Mouse (Mus musculus): ENCODE measurements around the gene Arf1. TPM values are rescaled to one million over a fixed set of nuclear protein-coding genes. Genes with fewer than 3 reads are reported as not detected.

Arf1 gene
- 100 to 1,000 TPM; 222 to 228 TPM for total RNA-seq (2021)
- long read RNA-seq, experiment 1, transcript Arf1-201 (5 exons, 1,800 nt) = major isoform, 237 of 284 reads
- long read RNA-seq, experiment 1, transcript Arf1-202 (5 exons, 1,991 nt) = minor isoform, 17 of 284 reads
- long read RNA-seq, experiment 1, partial matches to known transcripts = 14 of 284 reads
- long read RNA-seq, experiment 1, other reads (novel, unspliced or antisense) = 16 of 284 reads
- long read RNA-seq, experiment 2, transcript Arf1-202 (5 exons, 1,991 nt) = minor isoform, 14 of 274 reads
- long read RNA-seq, experiment 2, transcript Arf1-201 (5 exons, 1,800 nt) = major isoform, 233 of 274 reads
- long read RNA-seq, experiment 2, partial matches to known transcripts = 15 of 274 reads
- long read RNA-seq, experiment 2, other reads (novel, unspliced or antisense) = 12 of 274 reads

DNA sequence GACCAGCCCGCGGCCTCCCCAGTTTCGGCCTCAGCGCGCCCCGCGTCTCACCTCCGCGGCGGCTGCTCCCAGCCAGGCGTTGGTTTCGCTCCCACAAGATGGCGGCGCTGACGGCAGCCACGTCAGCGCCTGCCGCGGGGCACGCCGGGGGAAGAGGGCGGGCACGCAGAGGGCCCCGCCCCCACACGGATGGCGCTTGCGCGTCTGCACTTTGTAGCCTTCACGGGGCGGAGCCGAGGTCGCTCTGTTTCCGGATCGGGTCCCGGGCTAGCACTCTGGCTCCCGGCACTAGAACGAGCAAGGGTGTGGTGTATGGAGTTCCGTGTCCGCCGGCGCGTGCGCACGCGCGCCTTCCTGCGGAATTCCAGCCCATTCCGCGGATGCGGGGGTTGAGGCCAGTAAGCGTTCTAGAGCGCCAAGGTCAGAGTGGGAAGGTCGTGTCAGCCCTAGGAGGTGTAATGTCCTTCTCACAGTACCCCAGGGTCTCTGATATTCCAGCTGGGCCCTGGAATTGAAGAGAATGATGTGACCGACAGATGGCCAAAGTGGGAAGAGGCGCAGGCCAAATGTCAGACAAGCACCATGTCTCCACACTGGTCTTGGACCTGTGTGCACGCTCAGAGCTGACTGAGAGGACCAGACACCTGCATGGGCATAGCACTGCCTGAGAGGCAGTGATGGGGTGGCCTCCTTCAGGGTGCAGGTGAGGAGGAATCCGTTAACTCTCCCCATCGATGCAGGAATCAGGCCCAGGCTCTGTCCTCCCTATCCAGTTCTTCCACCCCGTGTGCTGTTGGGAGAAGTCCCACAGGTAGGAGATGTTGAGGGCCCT is at the start of gene Arf1:
Arf1 (minus strand) TSS at position 149 of the 832 bp plus-strand sequence.
- peak; percentile 97 for DNase-seq

DNA sequence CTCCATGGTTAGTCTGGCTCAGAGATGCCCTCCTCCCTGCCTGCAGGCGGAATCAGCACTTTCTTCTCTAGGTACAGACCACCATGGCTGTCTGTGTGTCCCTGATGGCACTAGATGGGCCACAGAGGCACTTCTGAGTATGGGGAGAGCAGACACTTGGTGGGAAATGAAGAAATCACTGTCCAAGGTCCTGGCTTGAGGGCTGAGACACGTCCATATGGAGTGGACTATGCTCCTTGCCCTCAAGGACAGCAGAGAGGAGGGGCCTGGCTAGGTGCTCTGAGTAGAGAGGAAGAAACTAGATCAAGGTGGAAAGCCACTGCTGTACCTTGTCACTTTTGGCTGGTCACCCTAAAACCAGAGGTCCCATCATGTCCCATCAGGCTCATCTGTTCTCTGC is 48.8 kb upstream of the Arf1 start:
- DNase-seq = no peak

DNA sequence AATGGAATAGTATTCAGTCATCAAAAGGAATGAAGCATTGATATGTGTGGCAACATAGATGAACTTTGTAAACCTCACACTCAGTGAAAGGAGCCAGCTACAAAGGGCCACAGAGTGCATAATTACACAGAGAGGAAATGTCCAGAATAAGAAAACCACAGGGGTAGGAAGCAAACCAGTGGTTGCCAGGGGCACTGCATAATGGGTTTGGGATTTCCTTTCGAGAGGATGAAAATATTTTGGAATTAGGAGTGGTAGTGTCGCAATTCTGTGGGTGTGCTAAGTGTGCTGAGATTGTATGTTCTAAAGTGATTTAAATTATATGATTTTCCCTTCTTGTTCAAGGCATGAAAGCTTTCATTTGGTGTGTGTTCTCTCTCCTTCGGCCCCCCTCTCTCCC is 46.1 kb upstream of the Arf1 start:
- no peak for DNase-seq

DNA sequence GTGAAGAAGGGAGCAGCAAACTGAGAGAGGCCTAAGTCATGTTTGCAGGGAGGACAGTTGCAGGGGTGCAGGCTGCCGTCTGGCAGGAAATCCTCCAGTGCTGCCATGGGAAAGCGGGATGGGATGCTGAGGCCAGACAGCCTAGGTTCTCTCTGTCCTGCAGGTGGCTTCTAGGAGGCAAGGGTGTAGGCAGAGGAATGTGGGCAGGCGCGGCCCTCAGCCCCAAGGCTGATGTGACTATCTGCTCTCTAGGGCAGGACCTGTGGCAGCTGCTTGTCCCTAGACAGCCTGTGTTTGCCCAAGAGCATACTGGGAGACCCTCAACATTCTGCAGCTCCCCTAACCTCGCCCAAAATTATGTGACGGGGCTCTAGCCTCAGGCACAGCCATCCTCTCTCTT is 38.7 kb upstream of the Arf1 start:
- DNase-seq = no peak

DNA sequence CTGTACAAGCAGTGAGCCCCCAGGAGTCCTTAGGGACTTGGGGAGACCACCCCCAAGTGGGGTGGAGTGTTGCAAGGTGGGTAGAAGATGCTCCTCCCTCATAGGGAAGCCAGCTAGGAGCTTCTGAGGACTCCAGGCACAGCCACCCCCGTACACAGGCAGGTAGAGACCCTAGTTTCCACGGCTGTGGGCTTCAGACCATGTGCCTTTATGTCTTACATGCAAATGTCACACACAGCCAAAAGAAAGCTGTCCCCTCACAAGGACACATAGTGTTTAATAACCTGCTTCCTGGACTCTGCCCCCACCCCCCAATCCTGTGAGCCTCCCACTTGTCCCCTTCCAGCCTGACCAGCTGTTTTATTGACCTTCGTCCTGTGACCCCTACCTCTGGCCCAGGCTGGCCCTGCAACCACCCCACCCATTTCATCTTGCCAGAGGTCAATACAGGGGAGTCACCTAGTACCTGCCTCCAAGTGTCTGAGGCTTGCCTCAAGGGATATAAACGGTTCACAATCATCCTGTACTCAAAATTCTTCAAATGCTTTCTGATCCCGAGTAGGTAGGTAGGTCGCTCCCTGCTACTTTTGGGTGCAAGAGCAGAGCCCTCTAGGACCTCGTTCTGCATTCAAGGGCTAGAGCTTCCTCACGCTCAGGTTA is 37.2 kb upstream of the Arf1 start:
- no peak for DNase-seq

DNA sequence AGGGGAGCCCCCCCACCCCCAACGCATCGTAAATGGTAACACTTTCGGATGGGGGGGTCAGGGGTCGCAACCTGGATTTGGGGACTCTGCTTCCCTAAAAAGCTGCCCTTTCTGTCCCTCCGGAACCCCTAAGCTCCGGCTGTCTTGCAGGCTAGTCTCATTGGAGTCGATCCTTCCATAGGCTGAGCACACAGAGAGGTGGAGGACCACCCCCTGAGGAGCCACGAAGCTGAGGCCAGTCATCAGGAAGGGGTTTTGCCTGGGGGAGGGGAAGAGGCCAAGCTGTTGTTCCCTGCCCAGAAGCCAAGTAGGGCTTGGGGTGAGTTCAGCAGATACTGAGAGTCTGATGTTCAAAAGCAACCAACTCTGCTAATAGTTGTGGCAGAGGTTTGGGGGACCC is 36.5 kb upstream of the Arf1 start:
- no peak for DNase-seq

DNA sequence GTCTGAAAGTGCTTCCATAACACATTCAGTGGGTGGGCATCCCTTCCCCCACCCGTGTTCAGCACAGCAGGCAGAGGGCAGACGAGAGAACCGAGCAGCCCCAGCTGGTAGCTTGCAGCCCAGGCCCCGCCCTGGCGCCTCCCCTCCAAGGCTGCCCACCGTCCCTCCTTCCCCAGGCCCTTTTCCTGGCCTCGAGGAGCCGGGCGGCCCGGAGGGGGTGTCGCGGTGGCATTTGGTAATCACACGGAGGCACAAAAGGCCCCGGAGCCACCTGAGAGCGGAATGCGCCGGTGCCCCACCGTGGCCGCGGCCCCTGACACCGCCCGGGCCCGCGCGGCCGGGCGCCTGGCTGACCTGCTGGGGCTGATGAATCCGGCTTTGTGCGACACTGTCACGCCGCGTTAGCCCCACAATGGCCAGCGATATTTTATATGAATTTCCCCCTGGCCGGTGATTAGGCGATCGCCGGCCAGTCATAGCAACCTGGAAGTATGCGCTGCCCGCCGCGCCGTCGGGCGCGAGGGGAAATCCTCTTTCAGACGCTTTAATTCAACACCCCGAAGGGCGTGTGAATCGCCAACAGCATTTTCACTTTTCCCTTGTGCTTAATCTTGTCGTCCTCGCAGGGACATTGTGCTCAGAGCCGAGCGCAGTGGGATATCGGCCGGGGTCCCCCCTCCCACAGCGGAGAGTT is 35.9 kb upstream of the Arf1 start:
- peak; percentile 42 for DNase-seq

DNA sequence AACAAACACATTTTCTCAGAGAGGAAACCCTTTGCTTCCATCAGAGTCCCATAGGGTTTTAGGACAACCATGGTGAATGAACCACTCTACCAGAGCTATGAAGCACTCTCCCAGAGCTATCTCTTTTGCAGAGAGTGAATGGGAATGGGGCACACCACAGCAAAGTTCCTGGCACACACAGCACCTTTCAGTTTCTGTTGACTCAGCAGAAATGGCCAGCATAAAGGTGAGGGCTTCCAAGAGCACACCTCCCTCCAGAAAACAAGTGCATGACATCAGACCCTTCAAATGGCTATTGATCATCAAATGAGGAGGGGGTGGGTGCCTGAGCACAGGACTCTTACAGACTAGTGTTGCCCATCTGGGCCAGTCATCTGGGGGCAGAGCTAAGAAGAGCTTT is 34.2 kb upstream of the Arf1 start:
- no peak for DNase-seq

DNA sequence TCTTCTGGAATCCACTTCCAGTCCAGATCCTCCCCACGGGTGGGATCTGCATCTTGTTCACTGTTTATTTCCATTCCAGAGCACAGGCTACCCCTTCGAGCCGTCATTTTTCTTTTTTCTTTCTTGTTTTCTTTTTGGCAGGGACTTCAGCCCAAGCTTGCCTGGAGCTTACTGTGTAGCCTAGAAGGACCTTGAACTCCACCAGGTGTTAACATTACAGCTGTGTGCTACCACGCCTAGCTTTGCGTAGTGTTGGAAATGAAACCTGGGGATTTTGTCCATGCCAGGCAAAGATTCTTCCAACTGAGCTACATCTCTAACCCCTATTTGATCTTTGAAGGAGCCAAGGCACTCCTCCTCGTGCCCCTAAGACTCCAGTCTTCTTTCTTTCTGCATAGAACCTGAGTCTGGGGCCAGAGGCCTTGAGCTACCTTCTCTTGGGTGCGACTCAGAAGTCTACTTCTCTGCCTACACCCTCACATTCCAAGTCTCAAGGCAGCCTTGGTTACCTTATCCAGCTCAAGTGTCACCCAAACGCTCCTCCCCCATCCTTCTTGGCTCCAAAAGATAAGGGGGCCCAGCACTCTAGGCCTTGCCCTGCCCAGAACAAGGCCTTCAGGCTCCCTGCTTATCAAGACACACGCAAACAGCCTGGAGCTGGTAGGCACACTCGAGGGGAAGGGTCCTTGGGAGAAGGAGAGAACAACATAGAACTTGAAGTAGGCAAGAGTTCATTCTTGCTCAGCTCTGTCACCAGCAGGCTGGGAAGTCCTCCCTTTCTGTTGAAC is 32.8 kb upstream of the Arf1 start:
- no peak for DNase-seq

DNA sequence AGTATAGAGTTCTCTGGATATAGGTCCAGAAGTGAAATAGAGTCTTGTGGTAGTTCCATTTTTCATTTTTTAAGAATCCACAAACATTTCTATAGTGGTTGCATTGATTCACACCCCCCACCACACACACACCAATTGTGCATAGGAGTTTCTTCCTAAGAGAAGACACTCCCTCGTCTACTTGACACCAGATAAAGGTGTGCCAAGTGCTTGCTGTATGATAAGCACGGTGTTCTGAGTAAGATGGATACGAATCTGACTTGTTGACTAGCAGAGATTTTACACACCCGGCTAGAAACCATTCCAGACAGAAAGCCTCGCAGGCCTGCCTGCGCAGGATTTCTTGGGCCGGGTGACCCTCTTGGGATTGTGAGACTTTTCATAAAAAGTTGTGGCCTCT is 31.6 kb upstream of the Arf1 start:
- no peak for DNase-seq

DNA sequence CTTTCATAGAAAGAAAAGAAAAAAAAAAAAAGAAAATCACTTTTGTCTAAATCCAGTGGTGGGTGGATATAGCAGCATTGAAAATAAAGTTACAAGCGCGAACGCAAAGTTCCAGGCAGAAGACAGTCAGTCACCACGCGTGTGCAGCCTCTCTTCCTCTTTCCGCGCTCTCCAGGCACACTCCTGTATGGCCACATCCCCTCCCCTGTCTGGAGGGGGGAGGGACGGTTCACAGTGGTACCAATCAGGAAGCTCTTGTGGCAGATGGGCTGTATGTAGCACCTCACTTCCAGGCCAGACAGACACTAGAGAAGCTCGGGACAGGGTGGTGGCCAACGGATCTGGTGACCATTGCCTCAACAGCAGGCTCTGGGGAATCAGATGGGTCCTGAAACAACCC is 20.0 kb upstream of the Arf1 start:
- no peak for DNase-seq

DNA sequence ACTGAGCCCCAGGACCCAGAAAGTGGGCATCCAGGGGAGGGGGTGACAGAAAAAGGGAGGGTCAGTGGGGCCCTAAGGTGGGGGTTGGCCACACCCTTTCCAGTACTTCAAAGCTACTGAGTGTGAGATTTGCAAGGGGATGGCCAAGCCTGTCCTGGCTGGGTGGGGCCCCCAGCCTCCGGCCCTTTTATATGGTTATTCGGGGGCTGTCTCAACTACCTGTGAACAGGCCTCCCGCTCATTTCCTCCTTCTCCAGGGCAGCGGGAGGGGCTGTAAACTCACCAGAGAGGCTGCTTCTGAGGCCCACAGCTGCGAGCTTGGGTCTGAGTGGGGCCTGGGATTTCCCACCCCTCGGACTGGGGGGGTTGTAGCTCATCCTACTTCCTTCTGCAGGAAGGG is 15.8 kb upstream of the Arf1 start:
- DNase-seq = no peak

DNA sequence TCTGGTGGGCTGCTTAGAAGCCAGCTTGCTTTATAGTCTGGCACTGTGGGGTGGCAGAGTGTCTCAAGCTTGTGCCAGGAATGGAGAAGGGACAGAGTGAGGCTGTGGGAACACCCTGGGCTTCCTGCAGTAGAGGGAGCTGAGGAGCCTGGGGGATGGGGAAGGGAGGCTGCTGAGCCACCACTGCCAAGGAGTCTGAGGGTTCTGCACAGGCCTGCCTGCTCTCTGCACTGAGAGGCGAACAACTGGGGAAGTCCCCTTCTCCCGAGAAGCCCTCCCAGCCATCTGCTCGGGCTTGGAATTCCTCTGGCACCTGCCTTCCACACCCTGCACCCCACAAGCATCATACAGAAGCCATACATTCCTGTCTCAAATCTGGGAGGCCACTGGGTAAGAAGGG is 13.8 kb upstream of the Arf1 start:
- DNase-seq = no peak

DNA sequence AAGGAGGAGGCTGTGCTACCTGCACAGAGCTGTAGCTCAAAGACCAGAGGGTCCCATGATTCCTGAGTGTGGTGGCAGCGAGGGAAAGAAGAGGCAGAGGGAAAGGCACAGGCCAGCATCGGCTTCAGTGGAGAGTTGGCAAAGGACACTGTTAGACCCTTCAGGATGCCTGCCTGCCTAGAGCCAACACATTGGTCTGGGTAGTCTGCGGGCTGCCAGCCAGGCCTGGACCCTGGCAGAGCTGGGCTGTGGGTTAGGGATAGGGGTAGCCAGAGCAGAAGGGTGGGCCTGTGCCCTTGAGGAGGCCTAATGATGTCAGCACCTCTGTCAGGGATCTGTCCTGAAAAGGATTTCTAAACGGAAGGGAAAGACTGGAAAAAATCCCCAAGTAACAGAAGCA is 11.7 kb upstream of the Arf1 start:
- no peak for DNase-seq

DNA sequence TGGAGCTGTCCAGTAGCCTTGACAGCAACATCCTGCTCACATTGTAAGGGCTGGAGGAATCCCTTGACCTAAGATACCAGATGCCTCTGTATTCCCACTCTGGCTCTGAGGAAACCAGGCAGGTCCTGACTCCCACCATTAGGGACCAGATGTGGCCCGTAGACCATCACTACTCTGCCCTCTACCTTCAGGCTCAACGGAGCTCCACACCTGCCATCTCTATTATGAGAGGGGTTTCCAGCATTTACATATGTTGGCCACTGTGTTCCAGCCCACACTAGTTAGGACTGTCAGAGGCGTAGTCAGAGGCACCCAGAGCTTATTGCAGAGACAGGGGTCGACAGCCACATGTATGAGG is 11.3 kb upstream of the Arf1 start:
- no peak for DNase-seq

DNA sequence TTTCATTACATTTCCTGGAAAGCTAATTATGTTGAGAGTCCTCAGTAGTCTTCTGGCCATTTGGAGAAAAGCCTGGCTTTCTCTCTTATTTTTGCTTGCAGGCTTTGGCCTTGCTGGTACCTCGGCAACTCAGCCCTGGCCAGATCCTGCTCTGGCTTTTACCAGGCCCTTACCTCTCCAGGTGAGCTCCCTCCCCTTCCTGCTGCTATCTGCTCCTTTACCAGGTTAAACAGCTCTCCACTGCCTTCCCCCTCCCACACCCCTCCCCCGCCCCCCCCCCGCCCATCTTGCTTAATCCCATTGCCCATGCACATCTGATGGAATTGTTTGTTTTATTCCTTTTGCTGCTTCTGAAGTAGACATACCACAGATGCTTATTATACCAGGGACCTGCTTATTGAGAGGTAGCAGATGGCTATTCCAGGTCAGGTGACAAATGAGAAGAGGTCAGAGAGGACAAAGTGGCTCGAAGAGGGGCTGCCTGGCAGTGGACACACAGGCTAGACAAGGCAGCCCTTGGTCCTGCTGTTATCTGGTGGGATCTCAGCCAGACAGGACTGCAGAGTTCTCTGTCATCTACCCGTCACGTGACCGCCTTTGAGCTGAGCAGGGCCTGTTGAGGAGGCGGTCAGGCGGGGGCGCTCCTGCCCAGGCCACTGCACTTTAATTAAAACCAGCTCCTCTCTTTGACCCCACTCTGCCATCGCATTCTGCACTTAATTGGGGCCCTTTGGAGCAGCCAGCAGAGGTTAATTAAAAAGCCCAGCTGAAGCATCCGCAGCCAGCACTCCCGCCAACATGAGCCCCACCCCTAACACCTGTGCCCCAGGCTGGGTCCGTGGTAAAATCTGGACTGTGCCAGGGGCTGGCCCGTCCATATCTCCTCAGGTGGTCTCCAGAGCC is 10.7 kb upstream of the Arf1 start:
- DNase-seq = peak; percentile 50

DNA sequence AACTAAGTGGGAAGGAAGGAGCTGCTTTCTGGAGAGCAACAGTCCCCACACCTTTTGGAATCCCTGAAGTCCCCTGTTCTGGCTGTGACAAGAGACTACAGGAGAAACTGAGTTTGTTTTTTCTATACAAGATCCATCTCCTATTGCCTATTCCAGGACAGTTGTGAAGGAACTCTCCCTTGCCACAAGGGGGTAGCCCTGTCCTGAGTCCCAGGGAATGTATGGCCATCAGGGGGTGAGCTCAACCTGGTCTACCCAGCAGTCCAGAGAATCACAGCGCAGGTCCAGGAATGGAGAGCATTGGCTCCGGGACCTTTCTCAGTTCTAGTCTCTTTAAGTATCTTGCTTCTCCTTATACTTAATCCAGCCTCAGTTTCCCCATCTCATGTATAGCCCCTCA is 4.7 kb upstream of the Arf1 start:
- DNase-seq = no peak

DNA sequence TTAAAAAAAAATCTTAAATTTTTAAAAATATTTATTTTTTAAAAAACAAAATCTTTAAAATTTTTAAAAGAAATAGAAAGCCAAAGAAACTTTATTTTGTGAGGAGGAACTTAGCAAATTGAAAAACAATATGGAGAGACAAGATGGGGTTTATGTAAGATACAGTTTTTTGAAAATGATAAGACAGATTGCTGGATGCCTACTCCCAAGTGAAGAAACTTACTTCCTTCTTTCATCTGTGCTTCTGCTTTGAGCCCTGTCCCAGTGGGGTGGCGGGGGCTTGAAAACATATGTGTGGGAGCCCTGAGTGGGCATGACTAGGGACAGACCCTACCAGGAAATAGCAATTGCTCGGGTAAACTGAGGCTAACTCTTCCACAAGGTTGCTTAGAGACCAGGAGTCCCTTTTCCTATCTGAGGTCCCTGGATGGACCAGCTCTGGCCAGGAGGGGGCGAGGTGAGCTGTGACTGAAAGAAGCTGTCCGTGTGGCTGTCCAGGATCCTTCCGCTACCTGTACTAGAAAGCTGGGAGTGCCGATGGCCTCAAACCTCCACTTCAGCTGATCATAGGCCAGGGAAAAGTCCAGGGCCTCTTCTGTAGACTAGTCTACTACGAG is 2.2 kb upstream of the Arf1 start:
- peak; percentile 60 for DNase-seq

DNA sequence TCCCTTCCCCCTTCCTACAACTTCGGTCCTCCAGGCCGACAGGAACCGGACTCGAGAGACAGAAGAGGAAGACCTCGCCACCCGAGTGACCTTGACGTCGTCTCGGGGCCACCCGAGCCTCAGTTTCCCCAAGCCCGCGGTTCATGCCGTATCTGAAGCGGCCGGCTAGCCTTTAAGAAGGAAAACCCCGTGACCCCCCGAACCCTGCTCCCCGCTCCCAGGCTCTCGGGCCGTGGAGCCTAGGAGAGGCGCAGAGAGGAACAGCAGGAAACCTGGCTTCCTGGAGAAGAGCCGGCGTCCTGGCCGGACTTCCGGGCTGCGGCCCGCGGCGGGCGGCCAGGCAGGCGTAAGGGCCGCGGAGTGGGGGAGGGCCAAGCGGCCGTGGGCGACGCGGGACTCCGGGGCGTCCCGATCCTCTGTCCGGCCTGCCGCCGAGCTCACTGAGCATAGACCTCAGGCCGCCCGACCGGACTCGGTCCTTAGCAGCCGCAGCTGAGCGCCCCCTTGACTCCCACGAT is 407 bp downstream of the Arf1 start:
- no peak for DNase-seq
